Mouse (Mus musculus) retina, embryonic 14.5 days (tissue): ENCODE measurements around the gene Gm21394.
"Not testable (repeated sequence)": the region's sequence is repeated elsewhere in the genome, so short reads cannot be mapped to it uniquely, and the experiment has no call there.

ENCODE experiments used
- DNase-seq: peaks from one replicate; pipeline ENCODE4 v3.0.0-alpha.2; 2015; ENCODE audit warnings: low spot score

Gm21394 gene

DNA sequence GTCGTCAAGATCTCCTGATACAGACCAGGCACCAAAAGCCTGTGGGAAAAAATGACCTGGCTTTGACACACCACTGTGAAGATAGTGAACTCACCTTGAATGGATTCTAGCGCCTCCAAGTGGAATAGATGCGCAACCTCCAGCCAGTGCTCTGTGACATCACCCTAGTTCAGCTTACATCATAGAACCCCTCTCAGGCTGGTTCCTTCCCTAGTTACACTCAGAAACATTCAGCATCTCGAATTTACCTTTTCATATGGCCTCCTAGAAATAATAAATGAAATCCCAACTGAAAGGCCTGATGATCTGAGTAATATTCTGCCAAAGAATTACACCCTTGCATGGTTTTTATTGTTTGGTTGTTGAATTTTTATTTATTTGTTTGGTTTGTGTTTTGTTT lies at the start of gene Gm21394:
TSS of gene Gm21394 (minus strand) at position 101 of the 400 bp plus-strand sequence.
- DNase-seq = not testable (repeated sequence)
